Mouse (Mus musculus) neutrophil, adult 5-6 weeks (primary cell): ENCODE measurements at regions not wholly inside any gene's neighbourhood (a gene's known extent, or its start where the extent isn't known, plus 50 kb on each side); places are given as distances from the start of the nearest gene placed in this dataset.

ENCODE experiments used
- ATAC-seq: fragments of 151-379, 151-347 bp; 2 replicates; pipeline ENCODE4 v1.8.0; 2017; ENCODE audit warnings: mild to moderate bottlenecking, moderate TSS enrichment; ENCODE audit not compliant: insufficient number of reproducible peaks, poor library complexity, low FRiP score, severe bottlenecking; ENCODE audit errors: extremely low read depth

GRCm38 (mm10) chr4:125439856-125440255 lies 50.6 kb upstream of the Grik3 start:
- ATAC-seq = no peak

GRCm38 (mm10) chr4:125437161-125437822 lies 53.2 kb upstream of the Grik3 start:
- no peak for ATAC-seq

- ATAC-seq = no peak
Measured at GRCm38 (mm10) chr4:125433511-125433910, 57.0 kb upstream of the Grik3 start.

GRCm38 (mm10) chr4:125431648-125432047 lies 58.9 kb upstream of the Grik3 start:
- ATAC-seq = no peak

DNA sequence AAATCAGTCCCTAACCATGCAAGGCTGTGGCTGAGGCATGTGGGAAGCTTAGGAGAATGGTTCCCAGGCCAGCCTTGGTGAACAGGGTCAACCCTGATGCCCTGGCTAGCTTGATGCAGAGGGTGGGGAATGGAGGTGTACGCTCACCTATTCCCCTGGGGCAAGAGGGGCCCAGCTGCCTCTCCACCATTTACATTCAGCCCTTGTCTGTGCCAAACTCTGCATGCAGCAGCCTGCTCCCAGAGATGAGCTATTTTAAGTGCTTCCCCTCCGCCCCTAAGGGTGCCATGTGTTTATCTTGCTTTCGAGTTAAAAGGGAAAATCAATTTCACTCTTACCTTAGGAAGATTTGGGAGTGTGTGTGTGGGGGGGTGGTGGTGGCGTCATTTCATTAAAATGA lies 59.7 kb upstream of the Grik3 start:
- ATAC-seq = no peak

GRCm38 (mm10) chr4:125428736-125429135 lies 61.8 kb upstream of the Grik3 start:
- ATAC-seq = no peak

GRCm38 (mm10) chr4:125420561-125421241 lies 69.8 kb upstream of the Grik3 start:
- ATAC-seq = no peak

DNA sequence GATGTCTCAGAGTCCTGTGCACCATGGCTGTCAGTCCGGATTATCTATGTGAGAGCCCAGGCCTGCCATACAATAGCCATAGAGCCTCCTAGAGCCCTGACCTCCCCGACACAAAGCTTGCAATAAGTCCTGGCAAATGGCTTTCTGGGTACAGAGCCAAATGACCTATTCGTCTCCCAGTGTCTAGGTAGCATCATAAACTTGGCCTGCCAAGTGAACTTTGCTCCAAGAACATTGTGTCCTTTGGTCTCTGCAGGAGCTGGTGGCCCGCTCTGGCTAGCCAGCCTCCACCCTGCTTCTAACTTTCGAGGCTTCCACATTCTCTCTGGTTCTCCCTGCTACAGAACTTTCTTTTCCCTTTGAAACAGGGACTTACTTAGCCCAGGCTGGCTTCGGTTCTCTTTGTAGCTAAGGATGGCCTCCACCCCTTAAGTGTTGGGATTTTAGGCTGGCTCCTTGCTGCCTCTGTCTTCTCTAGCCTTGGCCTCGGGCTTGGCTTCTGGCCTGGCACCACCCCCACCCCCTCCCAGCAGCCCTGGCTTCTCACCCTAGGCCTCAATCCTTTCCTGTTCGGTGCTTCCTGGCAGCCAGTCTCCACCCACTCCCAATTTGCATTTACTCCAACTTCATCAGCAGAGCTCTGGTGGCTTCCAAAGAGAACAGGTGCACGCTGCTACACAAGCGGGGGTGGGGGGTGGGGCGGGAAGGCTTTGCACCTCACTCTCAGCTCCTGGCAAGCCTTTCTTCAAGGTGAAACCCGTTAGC lies 70.8 kb upstream of the Grik3 start:
- ATAC-seq = no peak

DNA sequence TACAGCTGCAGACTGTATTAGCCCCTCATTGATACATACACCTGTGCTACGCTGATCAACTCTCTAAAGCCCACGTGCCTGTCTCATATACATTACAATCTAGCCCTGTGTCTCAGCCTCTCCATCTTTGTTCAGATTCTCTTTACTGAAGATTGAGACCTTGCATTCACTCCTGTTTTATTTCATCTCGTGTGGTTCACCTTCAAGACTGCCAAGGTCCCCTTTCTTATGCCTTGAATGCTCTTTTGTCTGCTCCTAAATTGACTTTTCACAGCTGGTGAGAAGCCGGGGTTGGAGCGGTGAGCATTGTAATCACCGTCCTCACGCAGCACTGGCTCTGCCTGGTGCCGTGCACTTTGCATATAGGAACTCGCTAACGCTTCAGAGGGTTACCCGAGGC lies 75.2 kb upstream of the Grik3 start:
- ATAC-seq = no peak

- ATAC-seq = no peak
Measured at GRCm38 (mm10) chr4:125413833-125414719, 76.4 kb upstream of the Grik3 start.

DNA sequence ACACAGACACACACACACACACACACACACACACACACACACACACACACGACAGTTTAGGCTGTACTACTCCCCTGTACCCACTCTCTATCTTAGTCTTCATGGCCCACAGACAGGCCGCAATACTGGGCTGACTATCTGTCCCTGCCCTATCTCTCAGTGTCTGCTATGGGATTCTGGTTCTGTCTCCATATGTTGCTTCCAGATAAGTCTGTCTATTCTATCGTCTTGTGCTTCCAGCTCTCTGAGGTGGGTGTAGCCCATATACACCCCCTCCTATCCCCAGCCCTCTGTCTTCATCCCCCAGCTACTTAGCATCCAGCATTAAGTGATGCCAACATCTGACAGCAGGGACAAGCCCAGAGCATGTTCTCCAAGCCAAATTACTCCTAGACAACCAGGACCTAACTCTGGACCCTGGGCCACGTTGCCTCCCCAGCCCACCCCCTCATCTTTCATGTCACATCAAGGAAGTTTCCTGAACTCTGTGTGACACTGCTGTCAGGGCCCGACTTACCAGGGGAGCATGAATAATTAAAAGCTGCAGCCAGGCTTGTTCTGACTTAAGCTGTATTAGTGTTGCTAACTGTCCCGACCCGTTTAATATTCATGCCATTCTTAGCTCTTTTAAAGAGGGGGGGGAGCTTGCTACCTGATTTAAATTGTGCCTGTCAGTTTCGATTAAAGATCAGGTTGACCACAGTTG lies 79.6 kb upstream of the Grik3 start:
- no peak for ATAC-seq

- no peak for ATAC-seq
Measured at GRCm38 (mm10) chr4:125399376-125400112, 91.0 kb upstream of the Grik3 start.

DNA sequence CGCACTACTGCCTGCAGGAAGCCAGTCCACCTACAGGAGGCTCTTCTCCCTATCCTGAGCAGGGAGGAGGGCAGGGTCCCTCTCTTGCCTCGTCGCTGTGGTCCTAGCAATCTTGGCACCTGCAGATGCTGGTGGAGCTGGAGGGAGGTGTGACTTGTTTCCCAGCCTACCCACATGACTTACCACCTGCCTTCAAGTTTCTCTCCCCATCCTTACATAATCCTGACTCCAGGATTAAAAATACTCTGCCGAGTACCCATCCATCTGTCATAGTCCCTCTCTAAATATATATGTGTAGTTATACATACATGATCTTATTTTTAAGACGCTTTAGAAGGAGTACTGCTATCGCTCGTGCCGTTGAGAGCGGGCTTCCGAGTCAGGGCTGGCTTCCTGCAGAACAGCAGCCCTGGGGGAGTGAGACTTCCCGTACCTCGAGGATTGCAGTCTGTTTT lies 93.5 kb upstream of the Grik3 start:
- ATAC-seq = no peak

GRCm38 (mm10) chr4:125391269-125391668 lies 99.2 kb upstream of the Grik3 start:
- no peak for ATAC-seq

- no peak for ATAC-seq
Measured at GRCm38 (mm10) chr4:125385811-125386210, 104.7 kb upstream of the Grik3 start.

- no peak for ATAC-seq
Measured at GRCm38 (mm10) chr4:125364011-125364410, 126.5 kb upstream of the Grik3 start.

GRCm38 (mm10) chr4:125361611-125362520 lies 128.6 kb upstream of the Grik3 start:
- ATAC-seq = no peak
